Mouse (Mus musculus): ENCODE data around the gene Zmynd11.
"Not testable (repeated sequence)": the region's sequence is repeated elsewhere in the genome, so short reads cannot be mapped to it uniquely, and the experiment has no call there.

The Zmynd11 gene

DNA sequence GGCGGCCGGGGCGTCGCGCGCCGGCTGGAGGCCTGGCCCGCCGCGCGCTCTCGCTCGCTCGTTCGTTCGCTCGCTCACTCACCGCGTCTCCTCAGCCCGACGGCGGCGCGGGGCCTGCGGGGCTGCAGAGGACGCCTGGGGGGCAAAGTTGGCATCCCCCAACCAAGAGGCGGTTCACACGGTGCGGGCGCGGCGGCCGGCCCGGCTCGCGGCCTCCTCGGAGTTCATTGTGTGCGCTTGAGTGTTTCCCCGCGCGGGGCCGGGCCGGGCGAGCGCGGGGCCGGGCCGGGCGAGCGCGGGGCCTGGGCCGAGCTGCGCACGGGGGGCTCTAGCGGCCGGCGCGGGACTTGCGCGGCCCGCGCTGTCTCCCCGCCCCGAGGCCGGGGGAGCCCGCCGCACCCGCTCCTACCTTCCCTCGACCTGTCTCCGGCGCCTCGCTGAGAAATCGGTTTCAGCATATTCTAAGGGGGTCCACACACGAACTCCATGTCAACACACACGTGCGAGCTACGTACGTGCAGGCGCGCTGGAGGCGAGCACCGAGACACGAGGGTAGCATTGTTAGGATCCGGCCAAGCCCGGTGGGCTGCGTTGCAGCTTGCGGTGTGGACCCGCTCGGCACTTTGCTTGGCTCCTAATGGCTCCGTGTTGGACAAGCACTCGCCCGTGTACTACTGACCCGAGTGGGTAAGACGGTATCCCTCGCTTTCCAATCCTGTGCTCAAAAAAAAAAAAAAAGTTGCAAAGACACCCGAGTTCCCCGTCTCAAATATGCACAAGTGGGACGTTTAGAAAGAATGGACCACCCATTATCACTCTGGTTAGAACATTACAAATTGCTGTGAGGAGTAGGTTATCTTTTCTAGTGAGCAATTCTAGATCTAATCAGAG lies at the start of gene Zmynd11:
TSS of gene Zmynd11 (minus strand) at position 685 of the 891 bp plus-strand sequence.
- in situ Hi-C loops (cut with MboI; ENCODE audit: unreplicated experiment in 2 of 2), result no loop called here

DNA sequence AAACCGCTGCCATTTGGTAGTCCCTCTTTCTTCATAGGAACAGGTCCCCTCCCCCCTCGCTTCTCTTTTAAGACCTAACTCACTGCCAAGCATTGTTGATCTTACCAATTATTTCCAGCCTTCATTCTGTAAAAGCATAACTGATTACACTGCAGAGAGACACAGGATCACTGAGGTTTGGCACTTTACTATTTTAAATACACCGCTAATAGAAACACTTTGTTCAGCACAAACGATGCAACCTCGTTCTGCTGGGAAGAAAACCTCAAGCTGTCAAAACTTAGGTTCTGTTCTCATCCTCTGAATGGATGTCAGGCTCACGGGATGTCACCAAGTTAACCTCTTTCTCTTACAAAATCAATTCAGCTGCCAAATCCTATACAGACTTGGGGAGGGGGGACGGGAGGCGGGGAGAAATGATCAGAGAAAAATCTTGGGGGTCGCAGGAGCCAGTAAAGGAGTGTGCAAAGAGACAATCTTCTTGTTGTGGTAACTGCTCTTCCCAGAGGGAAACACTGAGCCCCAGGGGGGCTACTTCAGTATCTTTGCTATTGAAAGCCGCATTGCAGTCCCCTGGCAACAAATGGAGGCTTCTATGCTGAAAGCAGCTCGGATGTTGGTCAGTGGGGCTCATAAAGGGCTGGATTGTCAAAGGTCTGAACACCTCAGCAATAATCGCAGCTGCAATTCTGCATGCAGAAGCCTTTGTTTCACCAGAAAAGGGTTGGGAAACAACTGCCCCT lies 30.9 kb upstream of the Zmynd11 start:
- in situ Hi-C loops (cut with MboI; ENCODE audit: unreplicated experiment in 2 of 2), result no loop called here

DNA sequence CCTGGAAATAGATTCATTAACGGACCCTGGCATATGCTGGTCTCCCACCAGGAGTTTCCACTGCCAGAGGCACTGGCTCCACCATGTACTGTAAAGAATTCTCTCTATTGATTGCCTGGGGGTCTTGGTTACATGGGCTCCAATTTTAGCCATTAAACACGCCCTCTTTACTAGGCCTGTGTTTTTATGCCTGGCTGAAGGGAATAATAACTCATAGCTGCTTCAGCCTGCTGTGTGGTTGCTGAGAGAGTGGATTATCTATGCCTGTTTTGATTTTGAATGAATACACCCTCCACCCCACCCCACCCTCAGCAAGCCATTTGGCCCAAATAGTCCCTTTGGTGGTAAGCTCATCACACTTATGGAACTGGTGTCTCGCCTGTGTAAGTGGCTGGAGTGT lies 20.9 kb upstream of the Zmynd11 start:
- in situ Hi-C loops (cut with MboI; ENCODE audit: unreplicated experiment in 2 of 2), result no loop called here

DNA sequence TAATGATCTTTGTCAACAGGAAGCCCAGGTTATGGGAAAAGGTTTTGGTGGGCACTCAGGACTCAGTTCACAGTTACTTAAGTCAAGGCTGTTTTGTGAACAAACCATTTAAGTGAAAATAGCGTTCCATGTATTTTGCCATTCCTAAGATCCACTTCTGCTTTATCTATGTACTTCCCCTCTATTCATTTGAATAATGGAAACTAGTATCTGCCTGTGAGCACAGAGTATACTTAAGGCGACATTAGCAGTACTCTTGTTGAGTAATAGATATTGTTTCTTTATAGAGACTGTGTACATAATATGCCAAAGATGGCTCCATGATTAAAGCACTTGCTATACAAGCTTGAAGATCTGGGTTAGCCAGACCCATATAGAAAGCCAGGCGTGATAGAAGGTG lies 18.6 kb upstream of the Zmynd11 start:
- in situ Hi-C loops (cut with MboI; ENCODE audit: unreplicated experiment in 2 of 2), result no loop called here

DNA sequence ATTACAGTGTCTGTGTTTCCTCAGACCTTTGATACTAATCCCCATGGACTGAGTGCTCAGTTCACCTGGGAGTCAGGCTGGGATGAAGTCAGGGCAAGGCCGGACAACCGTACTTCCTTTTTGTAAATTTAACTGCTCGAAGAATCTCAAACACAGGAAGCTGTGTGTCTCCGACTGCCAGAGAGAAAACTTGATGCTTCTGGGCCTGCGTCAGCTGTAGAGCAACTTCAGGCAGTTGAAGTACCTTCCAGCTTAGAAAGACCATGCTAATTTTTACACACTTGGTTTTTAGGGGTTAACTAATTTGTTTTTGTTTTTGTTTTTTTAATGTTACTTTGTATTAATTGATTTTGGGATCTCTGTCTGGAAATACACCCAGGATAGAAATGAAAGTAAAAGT lies 10.8 kb upstream of the Zmynd11 start:
- in situ Hi-C loops (cut with MboI; ENCODE audit: unreplicated experiment in 2 of 2), result no loop called here

DNA sequence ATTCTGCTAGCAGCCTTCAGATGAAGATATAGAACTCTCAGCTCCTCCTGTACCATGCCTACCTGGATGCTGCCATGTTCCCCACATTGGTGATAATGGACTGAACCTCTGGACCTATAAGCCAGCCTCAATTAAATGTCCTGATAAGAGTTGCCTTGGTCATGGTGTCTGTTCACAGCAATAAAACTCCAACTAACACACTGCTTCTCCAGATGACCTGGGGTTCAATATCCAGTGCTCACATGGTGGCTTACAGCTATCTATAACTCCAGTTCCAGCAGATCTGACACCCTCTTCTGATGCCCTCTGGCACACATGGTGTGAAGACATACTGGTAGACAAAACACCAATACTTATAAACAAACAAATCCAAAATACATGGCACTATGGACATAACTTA lies 8.9 kb upstream of the Zmynd11 start:
- in situ Hi-C loops (cut with MboI; ENCODE audit: unreplicated experiment in 2 of 2), result no loop called here

DNA sequence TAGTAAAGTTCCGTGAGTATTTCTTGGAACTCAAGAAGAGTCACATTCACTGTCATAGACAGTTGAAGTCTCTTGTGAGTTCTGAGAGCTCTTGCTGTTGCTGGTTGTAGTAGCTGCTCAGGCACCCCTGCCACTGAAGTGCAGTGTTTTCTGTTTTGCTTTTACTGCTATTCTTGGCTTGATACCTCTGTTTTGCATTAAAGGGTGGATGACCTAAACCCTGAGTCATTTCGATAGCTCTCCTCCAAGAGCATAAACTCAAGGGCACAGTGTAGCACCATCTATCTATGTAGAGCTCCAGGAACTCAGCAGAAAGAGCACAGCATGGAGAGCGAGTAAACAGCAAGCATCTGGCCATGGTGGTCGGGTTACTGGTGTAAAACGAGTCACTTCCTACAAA lies 2.1 kb upstream of the Zmynd11 start:
- in situ Hi-C loops (cut with MboI; ENCODE audit: unreplicated experiment in 2 of 2), result no loop called here

DNA sequence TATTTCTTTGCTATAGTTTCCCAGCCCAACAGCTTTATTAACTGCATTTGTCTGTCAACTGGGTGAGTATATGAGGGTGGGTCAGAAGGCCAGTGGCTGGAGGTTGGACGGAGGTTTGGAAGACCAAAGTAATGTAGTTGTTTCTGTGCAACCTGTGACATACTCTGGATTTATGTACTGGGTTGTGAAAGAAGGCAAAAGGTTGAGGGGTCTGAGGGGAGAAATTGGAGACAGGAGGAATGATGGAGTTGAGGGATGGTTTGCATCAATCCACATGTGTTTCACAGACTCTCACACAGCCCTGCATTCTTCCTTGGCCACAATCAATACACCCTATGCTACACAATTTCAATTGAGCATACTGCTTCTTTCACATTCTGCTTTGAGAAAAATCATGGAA lies 1.4 kb upstream of the Zmynd11 start:
- in situ Hi-C loops (cut with MboI; ENCODE audit: unreplicated experiment in 2 of 2), result no loop called here

DNA sequence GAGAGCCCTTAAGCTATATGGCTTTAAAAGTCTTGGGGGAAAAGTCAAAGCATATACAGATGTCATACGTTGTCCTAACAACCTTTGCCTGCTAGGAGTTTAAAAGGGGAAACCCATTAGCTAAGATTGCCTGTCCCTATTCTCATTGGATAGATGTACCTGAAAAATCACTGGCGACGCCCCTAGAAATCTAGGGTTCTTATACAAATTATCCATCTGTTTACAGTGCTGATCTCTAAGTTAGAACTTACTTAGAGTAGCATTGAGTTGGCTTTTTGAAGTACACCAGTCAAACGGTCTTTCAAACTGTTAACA lies 364 bp upstream of the Zmynd11 start:
- in situ Hi-C loops (cut with MboI; ENCODE audit: unreplicated experiment in 2 of 2), result no loop called here

DNA sequence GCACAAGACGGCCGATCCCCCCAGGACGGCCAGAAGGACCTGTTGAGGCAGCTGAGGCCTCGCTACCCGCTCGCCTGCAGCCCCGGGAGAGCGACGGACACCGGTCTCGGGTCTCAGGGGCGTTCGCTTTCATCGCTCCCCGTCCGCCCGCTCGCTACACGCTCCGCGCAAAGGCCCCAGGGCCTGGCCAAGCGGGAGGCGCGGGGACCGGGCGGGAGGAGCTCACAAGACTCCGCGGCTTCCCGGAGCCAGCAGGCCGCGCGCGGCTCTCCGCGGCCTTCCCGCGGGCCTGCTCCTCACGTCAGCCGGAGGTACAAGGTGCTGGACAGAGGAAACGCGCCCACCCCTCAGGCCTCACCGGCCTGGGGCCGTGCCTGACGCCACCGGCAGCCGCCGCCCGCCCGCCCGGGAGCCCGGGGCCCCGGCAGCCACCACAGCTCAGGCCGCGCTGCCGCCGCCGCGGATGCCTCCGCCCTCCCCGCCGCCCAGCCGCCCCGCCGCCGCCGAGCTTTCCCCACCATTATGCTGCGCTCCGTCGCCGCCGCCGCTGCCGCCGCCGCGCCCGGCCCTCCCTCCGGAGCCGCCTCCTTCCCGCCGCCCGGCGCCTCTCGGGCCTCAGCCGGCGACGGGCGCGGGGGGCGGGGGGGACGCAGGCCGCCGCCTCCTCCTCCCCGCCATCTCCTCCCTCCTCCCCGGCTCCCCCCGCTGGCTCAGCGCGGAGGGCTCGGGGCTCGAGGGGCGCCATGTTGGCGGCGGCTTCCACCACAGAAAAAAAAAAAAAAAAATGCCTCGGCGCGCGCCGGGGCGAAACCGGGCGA lies 1.1 kb downstream of the Zmynd11 start:
- in situ Hi-C loops (cut with MboI; ENCODE audit: unreplicated experiment in 2 of 2), result no loop called here

DNA sequence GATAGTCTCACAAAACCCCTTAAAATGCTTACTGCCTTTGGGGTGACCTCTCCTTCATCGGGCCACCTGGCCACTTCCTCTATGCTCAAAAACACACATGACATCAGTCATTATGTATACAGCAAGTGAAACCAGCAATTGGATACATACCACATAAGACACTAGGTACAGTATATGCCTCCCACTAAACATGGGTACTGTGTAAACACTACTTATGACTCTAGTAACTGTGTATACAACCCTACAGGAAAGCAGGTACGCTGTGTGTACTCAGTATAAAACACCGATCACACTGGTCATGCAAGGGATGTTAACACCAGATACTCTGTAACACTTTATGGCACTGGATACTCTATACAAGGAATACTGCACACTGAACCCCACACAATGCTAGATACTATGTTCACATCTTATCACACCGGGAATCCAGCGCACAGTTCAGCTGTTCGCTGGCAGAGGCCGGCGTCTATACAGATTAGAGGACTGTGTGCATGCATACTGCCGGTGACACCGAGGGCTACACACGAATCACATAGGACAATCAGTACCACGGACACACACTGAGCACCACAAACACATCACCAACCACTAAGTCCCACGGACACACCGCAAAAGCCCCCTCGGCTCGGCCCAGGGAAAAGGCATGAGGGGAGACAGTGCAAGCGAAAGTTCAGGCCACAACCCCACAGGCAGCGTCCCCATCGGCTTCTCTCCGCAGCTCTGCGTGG lies 1.9 kb downstream of the Zmynd11 start:
- in situ Hi-C loops (cut with MboI; ENCODE audit: unreplicated experiment in 2 of 2), result no loop called here

DNA sequence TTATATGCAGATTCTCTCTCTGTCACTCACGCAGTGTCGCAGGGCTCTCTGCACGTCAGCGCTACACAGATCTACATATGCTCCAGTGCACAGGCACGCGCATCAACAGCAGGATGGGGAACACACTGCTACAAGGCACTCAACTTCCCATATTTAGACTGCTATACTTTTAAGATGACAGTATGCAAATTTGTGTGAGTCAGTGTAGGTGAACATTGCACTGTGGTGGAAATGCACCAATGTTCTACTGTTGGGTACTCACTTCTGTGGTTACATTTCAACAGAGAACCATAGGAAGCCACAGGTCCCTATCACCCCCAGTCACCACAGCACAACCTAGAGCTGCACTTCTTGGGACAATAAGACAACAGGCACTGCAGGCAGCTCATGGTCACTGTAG lies 5.1 kb downstream of the Zmynd11 start:
- in situ Hi-C loops (cut with MboI; ENCODE audit: unreplicated experiment in 2 of 2), result no loop called here

DNA sequence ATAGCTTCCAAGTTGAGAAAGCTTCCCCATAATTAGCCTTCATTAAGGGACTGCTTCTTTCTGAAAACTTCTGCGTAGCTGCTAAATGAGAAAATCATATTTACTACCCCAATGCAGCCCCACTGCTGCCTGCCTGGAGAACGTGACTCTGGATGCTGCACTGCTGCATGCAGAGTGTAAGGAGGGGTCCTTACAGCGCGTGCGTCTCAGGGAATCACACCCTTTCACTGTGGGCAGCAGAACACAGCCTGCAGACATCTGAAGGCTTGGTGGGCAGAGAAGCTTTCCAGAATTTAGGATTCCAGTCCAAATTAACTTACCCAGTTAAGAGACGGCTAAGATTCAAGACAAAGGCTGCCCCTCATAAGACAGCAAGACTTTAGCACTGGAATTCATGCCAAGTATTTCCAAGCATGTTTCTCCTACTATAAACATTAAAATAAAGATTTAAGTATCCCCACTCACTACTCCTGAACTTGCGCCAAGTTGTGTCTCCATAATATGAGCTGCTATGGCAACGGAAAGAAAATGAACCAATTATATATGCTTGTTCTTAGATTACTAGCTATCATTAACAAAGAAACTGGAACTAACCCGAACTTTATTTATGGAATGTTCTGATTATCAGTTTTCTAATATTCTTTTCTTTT lies 7.2 kb downstream of the Zmynd11 start:
- in situ Hi-C loops (cut with MboI; ENCODE audit: unreplicated experiment in 2 of 2), result no loop called here

DNA sequence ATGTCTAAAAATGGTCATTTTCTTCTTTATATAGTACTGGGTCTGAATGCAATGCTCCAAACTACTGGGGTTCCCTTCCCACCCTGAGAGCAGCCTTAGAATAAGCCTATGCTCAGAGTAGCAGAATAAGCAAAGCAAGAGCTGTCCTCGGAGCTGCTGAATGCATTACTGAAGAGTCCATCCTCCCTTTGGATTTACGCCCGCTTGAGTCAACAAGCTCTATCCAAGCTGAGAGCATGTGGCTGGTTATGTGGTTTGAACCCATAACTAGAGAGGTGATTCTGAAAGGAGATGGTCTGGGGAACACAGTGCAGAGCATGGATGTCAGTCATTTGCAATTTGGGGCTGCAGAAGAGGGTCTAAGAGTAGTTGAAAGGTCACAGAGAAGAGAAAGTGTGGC lies 11.4 kb downstream of the Zmynd11 start:
- in situ Hi-C loops (cut with MboI; ENCODE audit: unreplicated experiment in 2 of 2), result no loop called here

DNA sequence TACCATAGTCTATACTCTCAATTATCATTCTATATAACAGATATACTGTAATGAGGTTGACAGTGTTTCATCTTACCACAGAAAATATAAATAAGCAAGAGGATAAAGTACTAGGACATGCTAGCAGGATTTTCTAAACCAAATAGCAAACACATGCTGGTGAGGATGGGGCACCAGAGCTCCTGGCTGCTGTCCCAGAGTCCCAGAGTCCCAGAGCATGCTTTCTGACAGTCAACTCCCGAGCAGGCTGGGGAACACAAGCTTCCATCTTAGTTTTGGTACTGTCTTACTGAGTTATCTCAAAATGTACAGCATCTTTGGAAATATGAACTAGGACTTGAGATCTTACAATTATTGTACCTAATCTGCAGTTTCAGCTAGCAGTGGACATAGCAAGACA lies 14.8 kb downstream of the Zmynd11 start:
- in situ Hi-C loops (cut with MboI; ENCODE audit: unreplicated experiment in 2 of 2), result no loop called here

DNA sequence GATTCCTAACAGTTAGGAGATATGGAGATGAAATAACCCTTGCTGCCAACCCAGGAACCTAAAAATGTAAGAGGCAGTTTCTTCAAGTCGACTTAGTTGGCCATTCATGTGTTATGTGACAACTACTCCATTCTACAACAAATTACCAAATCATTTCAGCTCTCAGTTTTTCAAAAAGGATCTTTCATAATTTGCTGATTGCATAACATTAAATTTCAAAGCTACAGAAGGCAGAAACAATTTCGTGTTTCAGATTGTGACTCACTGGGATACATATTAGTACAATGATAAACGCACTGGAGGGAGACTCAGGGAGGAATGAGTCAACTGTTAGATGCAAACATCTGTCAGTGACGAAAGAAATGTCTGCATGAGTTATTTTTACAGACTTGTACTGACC lies 15.3 kb downstream of the Zmynd11 start:
- in situ Hi-C loops (cut with MboI; ENCODE audit: unreplicated experiment in 2 of 2), result no loop called here

DNA sequence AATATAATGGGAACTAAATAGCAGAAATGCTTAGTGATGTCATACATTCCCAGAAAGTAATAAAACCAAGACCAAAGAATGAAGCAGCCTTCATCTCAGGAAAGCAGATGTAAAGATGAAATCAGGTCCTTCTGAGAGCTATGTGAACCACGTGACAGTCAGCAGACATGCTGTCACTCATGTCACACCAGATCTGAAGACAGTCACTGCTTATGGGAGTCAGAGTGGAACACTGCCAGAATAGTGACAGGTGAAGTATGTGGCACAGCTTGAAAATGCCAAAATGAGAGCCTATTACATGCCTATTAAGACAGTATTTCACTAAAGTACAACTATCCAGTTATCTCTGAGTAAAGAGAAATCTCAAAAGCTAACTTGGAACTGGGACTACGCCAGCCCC lies 26.9 kb downstream of the Zmynd11 start:
- in situ Hi-C loops (cut with MboI; ENCODE audit: unreplicated experiment in 2 of 2), result no loop called here

DNA sequence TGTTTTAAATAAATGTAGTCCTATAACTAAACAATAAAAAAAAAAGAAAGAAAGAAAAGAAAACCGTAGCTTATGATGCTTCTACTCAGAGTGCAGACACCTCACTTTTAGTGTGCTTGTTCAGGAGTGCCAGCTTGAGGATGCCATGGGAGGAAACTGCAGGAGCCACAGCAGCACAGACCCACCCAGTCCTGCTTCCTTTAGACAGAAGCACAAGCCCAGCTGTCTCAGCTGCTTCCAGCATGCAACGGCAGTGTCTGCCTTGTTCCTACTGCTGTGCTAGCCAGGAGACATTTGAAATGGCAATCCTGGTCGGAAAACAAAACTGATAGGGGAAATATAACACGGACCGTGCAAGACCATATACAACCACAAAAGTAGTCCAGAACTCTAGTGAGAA lies 28.1 kb downstream of the Zmynd11 start:
- in situ Hi-C loops (cut with MboI; ENCODE audit: unreplicated experiment in 2 of 2), result no loop called here

DNA sequence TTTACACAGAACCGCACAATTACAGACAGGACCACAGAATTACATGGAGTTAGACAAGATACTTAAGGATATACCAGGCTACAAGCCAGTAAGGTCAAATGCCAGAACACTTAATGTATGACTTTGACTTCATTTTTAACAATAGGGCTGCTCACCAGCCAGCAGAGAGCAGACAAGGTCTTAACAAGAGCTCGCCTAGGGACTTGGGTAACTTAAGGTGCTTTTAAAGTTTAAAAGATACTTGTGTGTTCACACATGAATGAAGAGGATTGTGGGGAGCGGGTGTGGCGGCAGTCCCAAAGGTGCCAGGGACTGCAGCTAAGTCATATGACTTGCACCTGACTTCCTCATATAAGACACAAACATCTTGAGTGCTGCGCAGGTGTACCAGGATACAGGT lies 32.9 kb downstream of the Zmynd11 start:
- in situ Hi-C loops (cut with MboI; ENCODE audit: unreplicated experiment in 2 of 2), result not testable (repeated sequence)

DNA sequence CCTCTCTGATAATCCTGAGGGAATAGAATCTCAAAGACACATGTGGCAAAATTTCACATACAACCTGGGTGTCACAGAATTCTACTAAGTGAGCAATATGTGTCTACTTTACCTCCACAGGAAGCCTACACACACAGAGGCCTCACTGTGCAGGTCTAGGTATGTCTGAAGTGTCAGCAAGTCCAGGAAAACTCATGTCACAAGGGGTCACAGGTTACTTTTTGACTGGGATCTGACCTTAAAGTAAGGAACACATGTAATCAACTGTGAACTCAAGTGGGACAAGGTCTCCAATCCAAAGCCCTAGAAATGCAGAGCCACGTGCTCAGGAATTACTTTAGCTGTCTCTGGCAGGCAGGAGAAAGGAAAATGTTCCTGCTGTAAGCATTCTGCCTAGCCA lies 36.1 kb downstream of the Zmynd11 start:
- in situ Hi-C loops (cut with MboI; ENCODE audit: unreplicated experiment in 2 of 2), result no loop called here

Measured in v-Abl transformed pro-B cells (cell line).